8 mouse cellular contexts compared by ENCODE assay signal in genomic region chr5:5573749-5574317, GRCm38 (mm10). TPM values are rescaled to one million over a fixed set of nuclear protein-coding genes. Genes with fewer than 3 reads are reported as not detected.
A peak's percentile ranks its signal among the peaks of the same experiment; 100 is the strongest.
DNase-seq lines count a peak whose midpoint lies in the region; ATAC-seq and TF ChIP-seq lines count a peak whose summit lies in the region.

Gene Gm8773 (plus strand): TSS chr5:5573799.

- H3K4me1 ChIP-seq in heart, embryonic 10.5 days: no peaks in the 10 kb centered on the region
- peaks cover 7% of the 10 kb centered on the region for H3K4me1 ChIP-seq in E14TG2a.4 (replicated peaks; ENCODE audit: low read depth, low read length)
- no peaks in the 10 kb centered on the region for H3K4me1 ChIP-seq in liver, embryonic 11.5 days (replicated peaks; ENCODE audit: control insufficient read depth, insufficient read depth, low read length)

- no peak for TF ChIP-seq CTCF in E14TG2a.4 (conservative IDR thresholded peaks at IDR 0.05; ENCODE audit: low read length)

- intact Hi-C loops in heart, postnatal 36 days (cut with DNase I): no loop called here

- peak; percentile 82 for ATAC-seq in liver, embryonic 11.5 days (replicated peaks; ENCODE audit: low FRiP score)

- H3K4me3 ChIP-seq in heart, embryonic 10.5 days: peak within 1 kb of the TSS; percentile 66
- peak within 1 kb of the TSS; percentile 81 for H3K4me3 ChIP-seq in E14TG2a.4 (replicated peaks; ENCODE audit: low read length)
- H3K4me3 ChIP-seq in liver, embryonic 11.5 days (ENCODE audit: low read depth, low read length): peak within 1 kb of the TSS; percentile 55

- DNase-seq in heart, embryonic 10.5 days (ENCODE audit: low spot score): peak; percentile 77
- DNase-seq in heart, adult 9 months (ENCODE audit: low spot score in 2 of 2): no peak
- peak; percentile 68 for DNase-seq in embryo, embryonic 11 days
- DNase-seq in heart, postnatal 36 days: peak; percentile 3 to 5
- peak; percentile 69 for DNase-seq in liver, embryonic 11.5 days (ENCODE audit: low spot score)
- DNase-seq in ovary, postnatal 36 days (ENCODE audit: low spot score): peak; percentile 38
- DNase-seq in natural killer cell, adult 2 months (ENCODE audit: low spot score in 2 of 2): no peak

- peak within 1 kb of the TSS; percentile 86 for H3K4me2 ChIP-seq in liver, embryonic 11.5 days

- peak within 1 kb of the TSS; percentile 50; the same call in 1 of the 2 replicates for H3K9ac ChIP-seq in liver, embryonic 11.5 days (ENCODE audit: low read depth, low read length)

- no peaks in the 10 kb centered on the region for H3K36me3 ChIP-seq in heart, embryonic 10.5 days
- H3K36me3 ChIP-seq in E14TG2a.4 (ENCODE audit: insufficient read depth, low read length): no peaks in the 10 kb centered on the region
- H3K36me3 ChIP-seq in liver, embryonic 11.5 days (ENCODE audit: control insufficient read depth, insufficient read depth, low read length): no peaks in the 10 kb centered on the region

- H3K27me3 ChIP-seq in heart, embryonic 10.5 days (ENCODE audit: insufficient read depth, poor library complexity, severe bottlenecking): peaks cover 10% of the 10 kb centered on the region; the same call in 1 of the 2 replicates
- H3K27me3 ChIP-seq in E14TG2a.4 (ENCODE audit: insufficient read depth, low read length): peaks cover 20% of the 10 kb centered on the region
- peaks cover 5% of the 10 kb centered on the region; the same call in 1 of the 2 replicates for H3K27me3 ChIP-seq in liver, embryonic 11.5 days (replicated peaks; ENCODE audit: control insufficient read depth, insufficient read depth, low read length)

- H3K9me3 ChIP-seq in heart, embryonic 10.5 days: no peaks in the 10 kb centered on the region
- no peaks in the 10 kb centered on the region for H3K9me3 ChIP-seq in E14TG2a.4 (ENCODE audit: low read length)
- no peaks in the 10 kb centered on the region for H3K9me3 ChIP-seq in liver, embryonic 11.5 days (ENCODE audit: control insufficient read depth, low read length)

- peak within 1 kb of the TSS; percentile 72 for H3K27ac ChIP-seq in heart, embryonic 10.5 days
- H3K27ac ChIP-seq in liver, embryonic 11.5 days (ENCODE audit: low read depth, low read length): no peak within 1 kb of the TSS

- under 1% methylated on average over 24 of the region's 24 CpGs for WGBS in heart, embryonic 10.5 days
- WGBS in liver, embryonic 11.5 days: 3% methylated on average over 24 of the region's 24 CpGs

RNA-seq across cellular contexts. Expression of gene Gm8773, which starts in this region (rescaled TPM):
- polyA plus RNA-seq in heart, embryonic 10.5 days (2016; fragmentation: Nextera tagmentation; extraction: Ambion mirVana): 0.92 TPM in 2 replicates
- total RNA-seq in heart, postnatal 36 days (2021): not detected
- 0.32 and 0.82 TPM in 2 replicates for polyA plus RNA-seq in liver, embryonic 11.5 days (2014; fragmentation: Nextera tagmentation; extraction: Ambion mirVana)

Comparison
In these comparisons a context has a peak if more than half of its experiments do, and no peak if none do; other contexts are left out.
1. Peak in DNase-seq, H3K4me3 ChIP-seq and H3K27ac ChIP-seq in heart, embryonic 10.5 days; RNA of the gene not detected or under 1 TPM.
2. Peak in DNase-seq in heart, postnatal 36 days; RNA of the gene not detected or under 1 TPM.
3. Peak in DNase-seq, ATAC-seq, H3K4me3 ChIP-seq, H3K9ac ChIP-seq and H3K4me2 ChIP-seq in liver, embryonic 11.5 days; RNA of the gene not detected or under 1 TPM.
4. DNase-seq: peak in embryo, embryonic 11 days (single experiment) and ovary, postnatal 36 days (single experiment); none in heart, adult 9 months (0 of 2) and natural killer cell, adult 2 months (0 of 2).
5. Peak in every context shown above with its lines, with median percentiles within 50 percentile points of each other: H3K4me3 ChIP-seq.